ENCODE assay signal across 26 mouse cellular contexts in genomic region chr9:24884011-24884410, GRCm38 (mm10).
A peak's percentile ranks its signal among the peaks of the same experiment; 100 is the strongest.
DNase-seq lines count a peak whose midpoint lies in the region; ATAC-seq lines count a peak whose summit lies in the region.
"Had no signal": no experiment of that assay in that cellular context is flagged by ENCODE, and none has a peak within 500 bp of the region (broad histone marks: within the 10 kb centered on the region; RNA-seq: fewer than 3 reads in every experiment).

No protein-coding gene starts in this region.

- no peak overlapping the region for H3K27ac ChIP-seq in kidney, embryonic 16.5 days (ENCODE audit: low read length)
- no peak overlapping the region for H3K27ac ChIP-seq in embryonic facial prominence, embryonic 14.5 days (replicated peaks; ENCODE audit: low read depth, low read length)
- H3K27ac ChIP-seq: embryonic facial prominence, embryonic 15.5 days; heart, embryonic 13.5 days; hindbrain, embryonic 15.5 days; liver, embryonic 13.5 days; lung, embryonic 15.5 days had no signal

- H3K4me3 ChIP-seq in kidney, embryonic 16.5 days (ENCODE audit: low read length): no peak overlapping the region
- H3K4me3 ChIP-seq in embryonic facial prominence, embryonic 14.5 days (ENCODE audit: low read depth, low read length): no peak overlapping the region
- H3K4me3 ChIP-seq: embryonic facial prominence, embryonic 15.5 days; heart, embryonic 13.5 days; hindbrain, embryonic 15.5 days; liver, embryonic 13.5 days; lung, embryonic 15.5 days; megakaryocyte, embryonic 14.5 days had no signal

- no peaks in the 10 kb centered on the region for H3K27me3 ChIP-seq in kidney, embryonic 16.5 days (ENCODE audit: insufficient read depth, low read length)
- H3K27me3 ChIP-seq in embryonic facial prominence, embryonic 14.5 days (replicated peaks; ENCODE audit: control insufficient read depth, insufficient read depth, low read length): no peaks in the 10 kb centered on the region
- H3K27me3 ChIP-seq: embryonic facial prominence, embryonic 15.5 days; heart, embryonic 13.5 days; liver, embryonic 13.5 days; lung, embryonic 15.5 days; megakaryocyte, embryonic 14.5 days had no signal

- peak; percentile 8 for DNase-seq in embryo, embryonic 11 days
- no peak for DNase-seq in embryo, embryonic 10 days (ENCODE audit: low spot score)
- DNase-seq in kidney, postnatal 10 days: peak; percentile 8
- peak; percentile 57 for DNase-seq in retina, postnatal 1 day
- no peak for DNase-seq in retina, embryonic 14.5 days (ENCODE audit: low spot score)
- DNase-seq in embryonic facial prominence, embryonic 14.5 days (ENCODE audit: low spot score): peak; percentile 32
- no peak for DNase-seq in T-cell, adult 2 months (ENCODE audit: low spot score)
- DNase-seq: cerebellum, adult 9-10 months; gastrocnemius, postnatal 14 days; heart, adult 18-20 months; heart, postnatal 14 days; kidney, adult 9 months; kidney, postnatal 36 days; liver, embryonic 13.5 days; lung, postnatal 36 days; right cerebral cortex, postnatal 25 days; spleen, adult 18-20 months; thymus, postnatal 14 days had no signal

- H3K36me3 ChIP-seq in kidney, embryonic 16.5 days (ENCODE audit: insufficient read depth, low read length): no peaks in the 10 kb centered on the region
- H3K36me3 ChIP-seq in embryonic facial prominence, embryonic 14.5 days (ENCODE audit: control insufficient read depth, insufficient read depth, low read length): no peaks in the 10 kb centered on the region
- H3K36me3 ChIP-seq: embryonic facial prominence, embryonic 15.5 days; heart, embryonic 13.5 days; hindbrain, embryonic 15.5 days; liver, embryonic 13.5 days; lung, embryonic 15.5 days had no signal

- no peak overlapping the region for H3K4me2 ChIP-seq in kidney, embryonic 16.5 days (replicated peaks; ENCODE audit: low read depth, low read length)
- no peak overlapping the region for H3K4me2 ChIP-seq in embryonic facial prominence, embryonic 14.5 days (ENCODE audit: low read depth, low read length)
- H3K4me2 ChIP-seq: embryonic facial prominence, embryonic 15.5 days; heart, embryonic 13.5 days; hindbrain, embryonic 15.5 days; liver, embryonic 13.5 days; lung, embryonic 15.5 days had no signal

- no peaks in the 10 kb centered on the region for H3K4me1 ChIP-seq in kidney, embryonic 16.5 days (ENCODE audit: insufficient read depth, low read length)
- no peaks in the 10 kb centered on the region for H3K4me1 ChIP-seq in embryonic facial prominence, embryonic 14.5 days (ENCODE audit: control insufficient read depth, insufficient read depth, low read length)
- H3K4me1 ChIP-seq: embryonic facial prominence, embryonic 15.5 days; hindbrain, embryonic 15.5 days; liver, embryonic 13.5 days; lung, embryonic 15.5 days; megakaryocyte, embryonic 14.5 days had no signal

- no peak overlapping the region for H3K9ac ChIP-seq in kidney, embryonic 16.5 days (replicated peaks; ENCODE audit: low read length)
- H3K9ac ChIP-seq in embryonic facial prominence, embryonic 14.5 days (ENCODE audit: low read depth, low read length): no peak overlapping the region
- H3K9ac ChIP-seq: embryonic facial prominence, embryonic 15.5 days; heart, embryonic 13.5 days; hindbrain, embryonic 15.5 days; liver, embryonic 13.5 days; lung, embryonic 15.5 days had no signal

- ATAC-seq in kidney, embryonic 16.5 days (ENCODE audit: low FRiP score, low TSS enrichment): no peak
- ATAC-seq in embryonic facial prominence, embryonic 14.5 days (ENCODE audit: low read depth): no peak
- ATAC-seq: forebrain, embryonic 16.5 days; intestine, embryonic 16.5 days had no signal

- 62% methylated on average over 3 of the region's 3 CpGs for WGBS in kidney, embryonic 16.5 days
- WGBS in embryonic facial prominence, embryonic 14.5 days: 37% methylated on average over 3 of the region's 3 CpGs

- H3K9me3 ChIP-seq in kidney, embryonic 16.5 days (ENCODE audit: low read length): no peaks in the 10 kb centered on the region
- no peaks in the 10 kb centered on the region for H3K9me3 ChIP-seq in embryonic facial prominence, embryonic 14.5 days (ENCODE audit: control insufficient read depth, low read length)
- H3K9me3 ChIP-seq: embryonic facial prominence, embryonic 15.5 days; heart, embryonic 13.5 days; hindbrain, embryonic 15.5 days; liver, embryonic 13.5 days; lung, embryonic 15.5 days had no signal

Comparison
In these comparisons a context has a peak if more than half of its experiments do, and no peak if none do; other contexts are left out.
1. DNase-seq: peak in embryo, embryonic 11 days (single experiment), kidney, postnatal 10 days (single experiment), retina, postnatal 1 day (single experiment) and embryonic facial prominence, embryonic 14.5 days (single experiment); none in embryo, embryonic 10 days (single experiment), retina, embryonic 14.5 days (single experiment) and T-cell, adult 2 months (single experiment).